Mouse (Mus musculus) ES-Bruce4 (cell line): Measurements from ENCODE around the gene Ryr2.

Experiments used
- CTCF ChIP-seq: IDR thresholded peaks from one replicate; pipeline ENCODE4 v1.8.1; 2011; ENCODE audit warnings: low read depth, low read length
- POLR2A ChIP-seq: IDR thresholded peaks from one replicate; pipeline ENCODE4 v1.8.1; 2011; ENCODE audit warnings: low read length; ENCODE audit not compliant: insufficient read depth

DNA sequence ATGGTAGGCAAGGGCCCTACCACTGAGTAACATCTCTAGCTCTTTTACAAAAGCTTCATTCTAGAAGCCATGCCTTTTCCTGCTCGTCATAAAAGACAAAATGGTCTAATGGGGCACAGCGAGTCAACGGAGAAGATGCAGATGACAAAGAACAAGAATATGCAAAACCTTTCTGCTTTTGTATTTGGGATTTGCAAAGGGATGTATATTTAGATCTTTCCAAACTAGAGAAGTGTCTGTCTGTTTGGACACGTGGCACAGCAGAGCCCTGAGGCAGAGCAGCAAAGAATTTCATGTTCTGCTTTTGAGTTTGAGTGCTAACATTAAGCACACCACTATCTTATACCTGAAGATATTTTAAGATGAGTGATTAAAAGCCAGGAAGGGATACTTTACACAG is 224.4 kb downstream of the Ryr2 start:
- TF ChIP-seq CTCF (no peak), POLR2A (no peak)
